Mouse (Mus musculus) c-Kit-negative CD71-positive TER-119-positive erythroid progenitor cells, embryonic 14.5 days (primary cell): ENCODE data around the gene Rsf1.

Source experiments
- DNase-seq: peaks from one replicate; pipeline ENCODE4 v3.0.0-alpha.2; 2013; ENCODE audit warnings: low read depth, low spot score

Rsf1 gene

GRCm38 (mm10) chr7:97723646-97724538 lies 144.2 kb downstream of the Rsf1 start:
- no peak for DNase-seq

- no peak for DNase-seq
These were observed 145.7 kb downstream of the Rsf1 start for GRCm38 (mm10) chr7:97725401-97725800.

GRCm38 (mm10) chr7:97726080-97726479 lies 146.4 kb downstream of the Rsf1 start:
- no peak for DNase-seq

- no peak for DNase-seq
These were observed 147.1 kb downstream of the Rsf1 start for GRCm38 (mm10) chr7:97726778-97727177.

- no peak for DNase-seq
These were observed 149.3 kb downstream of the Rsf1 start for GRCm38 (mm10) chr7:97728666-97729614.

GRCm38 (mm10) chr7:97730427-97730826 lies 150.7 kb downstream of the Rsf1 start:
- DNase-seq: no peak

- no peak for DNase-seq
These were observed 153.9 kb downstream of the Rsf1 start for GRCm38 (mm10) chr7:97733606-97734005.

- no peak for DNase-seq
These were observed 155.3 kb downstream of the Rsf1 start for GRCm38 (mm10) chr7:97735021-97735420.

- DNase-seq: no peak
These were observed 156.3 kb downstream of the Rsf1 start for GRCm38 (mm10) chr7:97735886-97736420.

GRCm38 (mm10) chr7:97737256-97737637 lies 157.6 kb downstream of the Rsf1 start:
- DNase-seq: no peak

GRCm38 (mm10) chr7:97737638-97738456 lies 158.2 kb downstream of the Rsf1 start, which contains the start of gene Aqp11:
TSS of gene Aqp11 (minus strand) at chr7:97738289.
- peak; percentile 69 for DNase-seq

GRCm38 (mm10) chr7:97740948-97741347 lies 161.3 kb downstream of the Rsf1 start:
- no peak for DNase-seq

- DNase-seq: no peak
These were observed 162.1 kb downstream of the Rsf1 start for GRCm38 (mm10) chr7:97741756-97742291.
